Mouse (Mus musculus) T-helper 17 cell (primary cell): ENCODE data around the gene Hdgfl2.
"Not testable (repeated sequence)": the region's sequence is repeated elsewhere in the genome, so short reads cannot be mapped to it uniquely, and the experiment has no call there.

Source experiments
- in situ Hi-C, 2 experiments: fragments of 300-600 bp; cut with MboI, MseI; formaldehyde crosslinking; loops; 1 replicate in 1 of 2; 2 replicates in 1 of 2; pipeline ENCODE4 v1.15.1; 2025; ENCODE audit warnings: high pct_unique_total_duplicates in 2 of 2

The Hdgfl2 gene

GRCm38 (mm10) chr17:56103465-56104285 lies 24.2 kb downstream of the Hdgfl2 start:
- in situ Hi-C loops, result no loop called here

- in situ Hi-C loops, result not testable (repeated sequence)
These were observed 25.4 kb downstream of the Hdgfl2 start for GRCm38 (mm10) chr17:56104821-56105220.

GRCm38 (mm10) chr17:56106436-56106835 lies 27.0 kb downstream of the Hdgfl2 start:
- in situ Hi-C loops, result not testable (repeated sequence)

GRCm38 (mm10) chr17:56106981-56107380 lies 27.5 kb downstream of the Hdgfl2 start:
- in situ Hi-C loops, result no loop called here

- in situ Hi-C loops, result no loop called here
These were observed 28.3 kb downstream of the Hdgfl2 start for GRCm38 (mm10) chr17:56107736-56108135.

GRCm38 (mm10) chr17:56108334-56109044 lies 29.1 kb downstream of the Hdgfl2 start:
- in situ Hi-C loops, result no loop called here

- in situ Hi-C loops, result no loop called here
These were observed 30.0 kb downstream of the Hdgfl2 start, which contains the start of gene Plin4 for GRCm38 (mm10) chr17:56109219-56110051. Plin4 (minus strand) TSS chr17:56109803.

- in situ Hi-C loops, result no loop called here
These were observed 31.1 kb downstream of the Hdgfl2 start for GRCm38 (mm10) chr17:56110571-56110970.

- in situ Hi-C loops, result no loop called here
These were observed 31.6 kb downstream of the Hdgfl2 start for GRCm38 (mm10) chr17:56111021-56111420.

- in situ Hi-C loops, result no loop called here
These were observed 32.4 kb downstream of the Hdgfl2 start for GRCm38 (mm10) chr17:56111864-56112263.

GRCm38 (mm10) chr17:56112743-56113142 lies 33.3 kb downstream of the Hdgfl2 start:
- in situ Hi-C loops, result no loop called here

- in situ Hi-C loops, result loop anchor here in 1 of 2 experiments (5.0 kb wide), 1 partner anchor 46 kb away; the partner anchor contains the start of gene Tnfaip8l1
These were observed 36.8 kb downstream of the Hdgfl2 start for GRCm38 (mm10) chr17:56116193-56116592.

GRCm38 (mm10) chr17:56117251-56117710 lies 37.8 kb downstream of the Hdgfl2 start, which contains the start of gene Plin5:
Plin5 (minus strand) TSS chr17:56117596.
- in situ Hi-C loops, result loop anchor here in 1 of 2 experiments (5.0 kb wide), 1 partner anchor 45 kb away; the partner anchor contains the start of gene Tnfaip8l1

GRCm38 (mm10) chr17:56119431-56119830 lies 40.0 kb downstream of the Hdgfl2 start:
- in situ Hi-C loops, result loop anchor here in 1 of 2 experiments (5.0 kb wide), 1 partner anchor 43 kb away; the partner anchor contains the start of gene Tnfaip8l1

- in situ Hi-C loops, result loop anchor here in 1 of 2 experiments (5.0 kb wide), 1 partner anchor 42 kb away; the partner anchor contains the start of gene Tnfaip8l1
These were observed 40.8 kb downstream of the Hdgfl2 start for GRCm38 (mm10) chr17:56119981-56120880.

GRCm38 (mm10) chr17:56121826-56122225 lies 42.4 kb downstream of the Hdgfl2 start, which contains the start of gene Lrg1:
Lrg1 (minus strand) TSS chr17:56122001.
- in situ Hi-C loops, result no loop called here

GRCm38 (mm10) chr17:56123161-56123560 lies 43.7 kb downstream of the Hdgfl2 start:
- in situ Hi-C loops, result no loop called here

GRCm38 (mm10) chr17:56123681-56124340 lies 44.4 kb downstream of the Hdgfl2 start:
- in situ Hi-C loops, result no loop called here
